Mouse (Mus musculus) spleen, adult 2 months (tissue): ENCODE results near the gene Shisal1. TPM values are rescaled to one million over a fixed set of nuclear protein-coding genes. Genes with fewer than 3 reads are reported as not detected.

Source experiments
- DNase-seq, 2 experiments: peaks; one replicate each; pipeline versions ENCODE4 v3.0.0 to v3.0.0-alpha.2; 2012 to 2021; ENCODE audit warnings: low spot score in 2 of 2, low read depth in 1 of 2
- H3K27ac ChIP-seq: fragments of 200-500 bp; 2 replicates; pipeline ENCODE4 v1.5.1; 2012; ENCODE audit warnings: low read length, inconsistent platforms; ENCODE audit not compliant: insufficient read depth
- H3K27me3 ChIP-seq: fragments of 200-500 bp; 2 replicates; pipeline ENCODE4 v1.6.1; 2012; ENCODE audit warnings: mild to moderate bottlenecking, moderate library complexity, low read length, inconsistent platforms; ENCODE audit not compliant: control insufficient read depth, insufficient read depth
- H3K36me3 ChIP-seq: fragments of 200-500 bp; 2 replicates; pipeline ENCODE4 v1.6.1; 2012; ENCODE audit warnings: mild to moderate bottlenecking, low read length, inconsistent platforms; ENCODE audit not compliant: control insufficient read depth, insufficient read depth
- H3K4me1 ChIP-seq: fragments of 200-500 bp; 2 replicates; pipeline ENCODE4 v1.6.1; 2011; ENCODE audit warnings: inconsistent platforms; ENCODE audit not compliant: control insufficient read depth, insufficient read depth, insufficient read length
- H3K4me3 ChIP-seq: fragments of 200-500 bp; 2 replicates; pipeline ENCODE4 v1.5.1; 2011; ENCODE audit warnings: mild to moderate bottlenecking, inconsistent platforms; ENCODE audit not compliant: insufficient read depth, insufficient read length; ENCODE audit errors: extremely low read depth
- CTCF ChIP-seq: fragments of 200-500 bp; IDR thresholded peaks from 2 replicates; pipeline ENCODE4 v1.5.1; 2011; ENCODE audit warnings: mild to moderate bottlenecking, inconsistent platforms; ENCODE audit not compliant: insufficient read depth, insufficient read length, insufficient replicate concordance; ENCODE audit errors: extremely low read depth
- POLR2A ChIP-seq: fragments of 200-500 bp; IDR thresholded peaks from 2 replicates; pipeline ENCODE4 v1.6.1; 2011; ENCODE audit warnings: low read depth, low read length, inconsistent platforms
- WGBS: fragments of 180-500 bp; shearing (Covaris S2); methylation state at CpG from one replicate; pipeline ENCODE4 v1.1.7; 2018; 5-methylcytosine and 5-hydroxymethylcytosine counted together
- polyA plus RNA-seq: library from polyadenylated mRNA; depleted of rRNA; stranded (reverse); fragments of >200 nt; gene quantifications from 2 replicates; pipeline ENCODE4 v1.2.3, GENCODE M21; 2012

The Shisal1 gene
- polyA plus RNA-seq, 1 experiment, result 0.42 TPM

DNA sequence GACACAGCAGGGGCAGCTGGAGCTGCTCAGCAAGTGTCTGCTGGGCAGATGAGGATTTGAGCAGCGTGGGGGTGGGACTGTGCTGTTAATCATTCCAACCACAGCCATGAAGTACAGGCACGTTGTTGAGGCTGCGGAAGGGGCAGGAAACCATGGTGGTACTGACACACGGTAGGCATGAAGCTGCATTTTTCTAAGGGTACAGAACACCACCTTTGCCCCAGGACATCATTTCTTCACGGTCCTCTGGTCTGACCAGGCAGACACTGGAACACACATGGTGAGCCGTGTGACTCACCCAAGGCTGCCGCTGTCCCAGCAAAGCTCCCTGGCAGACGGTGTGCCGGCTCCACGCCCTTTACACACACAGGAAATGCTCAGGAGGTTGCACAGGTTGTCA lies 66.7 kb downstream of the Shisal1 start:
- H3K4me3 ChIP-seq, result no peak overlapping the region

DNA sequence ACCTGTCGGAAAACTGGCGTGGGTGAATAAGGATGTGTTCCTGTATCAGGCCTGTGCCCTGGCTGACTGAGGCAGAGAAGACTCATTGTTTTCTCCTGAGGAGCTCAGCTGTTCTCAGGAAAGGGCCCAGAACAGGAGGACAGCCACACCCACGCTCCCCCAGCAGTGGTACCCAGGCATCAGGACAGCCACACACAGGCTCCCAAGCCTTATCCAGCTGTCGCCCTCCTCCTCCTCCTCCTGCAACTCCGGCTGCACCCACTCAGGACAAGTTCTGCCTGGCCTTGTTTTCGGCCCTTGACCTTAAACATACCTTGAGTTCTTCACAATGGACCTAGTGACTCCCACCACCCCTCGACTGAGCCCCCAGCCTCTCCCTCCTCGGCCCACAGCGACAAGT lies 68.2 kb downstream of the Shisal1 start:
- no peak overlapping the region for H3K4me3 ChIP-seq
- H3K4me1 ChIP-seq, result no peaks in the 10 kb centered on the region
- no peaks in the 10 kb centered on the region for H3K27me3 ChIP-seq
- H3K27ac ChIP-seq, result no peak overlapping the region
- TF ChIP-seq CTCF, result no peak
- TF ChIP-seq POLR2A, result no peak
- H3K36me3 ChIP-seq, result no peaks in the 10 kb centered on the region
- no peak for DNase-seq
- WGBS, result 87% methylated on average over 9 of the region's 9 CpGs

More for the DNA sequence above, 66.7 kb downstream of the Shisal1 start:
- no peak for DNase-seq
- Histone ChIP-seq H3K4me1 (no peaks in the 10 kb centered on the region), H3K27me3 (no peaks in the 10 kb centered on the region), H3K27ac (no peak overlapping the region), H3K36me3 (no peaks in the 10 kb centered on the region)
- TF ChIP-seq CTCF (no peak), POLR2A (no peak)
- 17% methylated on average over 10 of the region's 10 CpGs for WGBS

DNA sequence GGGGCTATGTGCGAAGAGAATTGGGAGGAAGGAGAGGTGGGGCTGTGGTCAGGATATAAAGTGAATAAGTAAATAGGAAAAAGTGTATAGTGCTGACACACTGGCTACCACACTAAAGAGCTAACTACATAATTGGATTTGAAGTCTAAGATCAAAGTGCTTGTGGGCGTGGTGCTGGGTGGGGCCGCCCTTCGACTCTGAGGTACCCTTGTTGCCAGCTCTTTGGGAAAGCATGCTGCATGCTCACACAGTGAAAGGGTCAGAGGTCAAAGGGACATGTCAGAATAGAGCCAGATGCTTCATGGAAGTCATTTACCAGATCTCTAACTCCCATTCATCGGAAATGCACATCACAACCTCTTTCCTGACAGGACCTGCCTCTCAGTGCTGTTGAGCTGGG lies 74.1 kb downstream of the Shisal1 start:
- Histone ChIP-seq H3K36me3 (no peaks in the 10 kb centered on the region), H3K27me3 (no peaks in the 10 kb centered on the region), H3K4me3 (no peak overlapping the region), H3K27ac (no peak overlapping the region), H3K4me1 (no peaks in the 10 kb centered on the region)
- WGBS, result 63% methylated on average over 5 of the region's 5 CpGs
- TF ChIP-seq POLR2A (no peak), CTCF (no peak)
- no peak for DNase-seq

DNA sequence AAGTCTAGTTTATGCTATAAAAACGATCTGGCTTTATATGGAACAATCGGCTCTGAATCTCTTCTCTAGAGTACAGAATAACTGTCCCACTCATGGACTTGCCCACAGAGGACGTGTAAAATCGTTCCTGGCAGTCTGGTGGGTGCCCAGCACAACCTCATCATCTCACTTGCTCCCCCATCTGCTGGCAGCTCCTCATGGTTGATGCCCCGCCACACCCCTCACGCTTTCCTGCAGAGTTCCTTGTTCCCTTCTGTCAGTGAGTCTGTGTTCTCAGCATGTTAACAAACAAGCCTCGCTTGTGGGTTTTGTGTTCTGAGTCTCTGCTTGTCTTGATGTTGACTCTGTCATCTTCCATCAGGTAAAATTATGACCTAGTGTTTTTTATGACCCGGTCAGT lies 79.5 kb downstream of the Shisal1 start:
- 71% methylated on average over 8 of the region's 8 CpGs for whole genome bisulfite sequencing
- Histone ChIP-seq H3K4me1 (no peaks in the 10 kb centered on the region), H3K27me3 (no peaks in the 10 kb centered on the region), H3K36me3 (no peaks in the 10 kb centered on the region), H3K4me3 (no peak overlapping the region), H3K27ac (no peak overlapping the region)
- no peak for TF ChIP-seq POLR2A
- TF ChIP-seq CTCF, result no peak
- no peak for DNase-seq

DNA sequence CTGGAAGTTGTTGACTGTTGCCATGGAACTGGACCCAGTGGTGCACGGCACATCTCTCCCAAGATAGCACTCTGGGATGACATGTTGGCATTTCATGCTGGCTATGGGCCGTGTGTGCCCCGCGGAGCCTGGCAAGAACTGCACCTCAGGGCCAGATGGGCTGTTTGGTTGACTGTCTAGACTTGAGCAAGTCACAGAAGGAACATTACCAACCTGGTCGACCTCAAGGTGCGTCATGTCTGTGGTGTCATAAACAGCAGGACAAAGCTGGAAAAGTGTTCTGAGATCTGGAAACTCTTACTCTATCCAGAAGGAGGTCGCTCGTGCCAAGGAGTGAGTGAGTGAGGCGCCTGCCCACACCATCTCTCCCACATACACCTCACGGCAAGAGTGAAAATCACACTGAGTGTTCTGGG lies 80.3 kb downstream of the Shisal1 start:
- WGBS, result 88% methylated on average over 10 of the region's 10 CpGs
- TF ChIP-seq CTCF (no peak), POLR2A (no peak)
- no peak overlapping the region for H3K4me3 ChIP-seq

DNA sequence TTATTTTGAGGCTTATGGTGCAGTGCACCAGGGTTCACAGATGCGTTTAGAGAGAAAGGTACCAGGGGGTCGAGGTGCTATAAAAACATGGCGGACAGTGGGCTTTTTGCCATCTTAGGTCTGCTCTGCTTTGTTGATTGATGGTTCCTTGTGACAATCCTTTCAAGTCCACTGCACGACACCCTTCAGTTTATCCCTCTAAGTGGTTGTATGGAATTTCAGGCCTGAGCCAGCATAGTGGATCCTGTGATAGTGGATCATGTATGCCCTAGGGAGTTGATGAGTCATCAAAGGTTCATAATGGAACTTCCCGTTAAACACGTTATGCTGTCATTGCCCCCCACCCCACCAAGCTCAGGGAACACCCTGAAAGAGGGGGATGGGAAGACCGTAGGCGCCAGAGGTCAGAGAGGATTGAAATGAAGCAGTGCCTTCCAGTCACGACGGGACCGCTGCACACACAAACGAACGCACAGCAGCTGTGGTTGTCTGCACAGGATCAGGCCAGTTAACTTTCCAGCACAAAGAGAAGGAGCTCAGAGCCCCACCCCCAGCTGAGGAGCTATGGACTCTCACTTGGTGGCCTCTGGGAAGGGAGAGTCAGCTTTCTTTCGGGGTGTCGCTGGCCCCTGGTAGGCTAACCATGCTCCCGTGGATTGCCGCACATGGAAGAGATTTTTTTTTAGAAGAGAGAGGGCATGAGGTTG lies 81.1 kb downstream of the Shisal1 start:
- no peak overlapping the region for H3K27ac ChIP-seq
- TF ChIP-seq POLR2A (no peak), CTCF (no peak)
- no peaks in the 10 kb centered on the region for H3K36me3 ChIP-seq
- no peaks in the 10 kb centered on the region for H3K27me3 ChIP-seq
- no peak overlapping the region for H3K4me3 ChIP-seq
- no peaks in the 10 kb centered on the region for H3K4me1 ChIP-seq
- 89% methylated on average over 17 of the region's 17 CpGs for WGBS
- DNase-seq, result no peak

More for the DNA sequence above, 80.3 kb downstream of the Shisal1 start:
- Histone ChIP-seq H3K4me1 (no peaks in the 10 kb centered on the region), H3K27me3 (no peaks in the 10 kb centered on the region), H3K27ac (no peak overlapping the region), H3K36me3 (no peaks in the 10 kb centered on the region)
- no peak for DNase-seq

DNA sequence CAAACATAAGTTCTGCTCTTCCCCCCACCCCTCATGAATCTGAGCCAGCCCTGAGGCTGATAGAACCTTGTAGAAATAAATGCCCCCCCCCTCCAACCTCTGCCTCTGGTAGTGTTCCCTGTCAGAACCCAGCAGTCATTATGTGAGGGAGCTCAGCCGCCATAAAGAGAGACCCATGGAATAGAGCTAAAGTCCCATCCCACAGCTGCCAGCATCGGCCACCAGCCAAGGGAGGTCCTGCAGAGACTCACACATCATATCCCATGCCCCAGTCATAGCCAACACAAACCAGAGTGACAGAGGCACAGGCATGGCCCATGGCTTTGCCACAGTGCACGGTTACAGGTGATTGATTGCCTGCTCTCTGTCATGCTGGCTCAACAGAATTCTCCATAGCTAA lies 82.2 kb downstream of the Shisal1 start:
- 90% methylated on average over 3 of the region's 3 CpGs for WGBS
- H3K4me1 ChIP-seq, result no peaks in the 10 kb centered on the region
- no peak overlapping the region for H3K27ac ChIP-seq
- H3K4me3 ChIP-seq, result no peak overlapping the region
- DNase-seq, result no peak
- H3K27me3 ChIP-seq, result no peaks in the 10 kb centered on the region
- TF ChIP-seq POLR2A (no peak), CTCF (no peak)
- no peaks in the 10 kb centered on the region for H3K36me3 ChIP-seq
